Mouse (Mus musculus): Measurements from ENCODE around the gene Ces1h. TPM values are rescaled to one million over a fixed set of nuclear protein-coding genes. Genes with fewer than 3 reads are reported as not detected.
A peak's percentile ranks its signal among the peaks of the same experiment; 100 is the strongest.
"Not testable (repeated sequence)": the region's sequence is repeated elsewhere in the genome, so short reads cannot be mapped to it uniquely, and the experiment has no call there.

The Ces1h gene
- not detected in 2 replicates for polyA plus RNA-seq (2015; fragmentation: Nextera tagmentation; extraction: Ambion mirVana)

- H3K9me3 ChIP-seq (replicated peaks; ENCODE audit: low read length), result no peaks in the 10 kb centered on the region
- TF ChIP-seq CTCF (IDR thresholded peaks at IDR 0.05; ENCODE audit: low read depth), result no peak
- H3K36me3 ChIP-seq (ENCODE audit: insufficient read depth, low read length), result no peaks in the 10 kb centered on the region
Measured at GRCm38 (mm10) chr8:93379625-93380024, at the start of gene Ces1h. Gene Ces1h (minus strand): TSS chr8:93379725.

GRCm38 (mm10) chr8:93427195-93427594 lies 47.7 kb upstream of the Ces1h start:
- H3K4me3 ChIP-seq (replicated peaks; ENCODE audit: low read depth, low read length), result no peak overlapping the region
- H3K4me2 ChIP-seq (ENCODE audit: low read length), result no peak overlapping the region
- no peak overlapping the region for H3K9ac ChIP-seq (ENCODE audit: low read depth, low read length)
- no peak for ATAC-seq (replicated peaks; ENCODE audit: low FRiP score, low read depth)
- no peaks in the 10 kb centered on the region for H3K4me1 ChIP-seq (replicated peaks; ENCODE audit: insufficient read depth, low read length)
- no peaks in the 10 kb centered on the region for H3K36me3 ChIP-seq (ENCODE audit: insufficient read depth, low read length)
- no peak overlapping the region for H3K27ac ChIP-seq
- DNase-seq (ENCODE audit: low spot score), result no peak
- 83% methylated on average over 16 of the region's 16 CpGs for WGBS
- no peaks in the 10 kb centered on the region for H3K27me3 ChIP-seq (ENCODE audit: insufficient read depth, low read length)
- TF ChIP-seq CTCF (IDR thresholded peaks at IDR 0.05; ENCODE audit: low read depth), result no peak
- no peaks in the 10 kb centered on the region for H3K9me3 ChIP-seq (replicated peaks; ENCODE audit: low read length)

More at GRCm38 (mm10) chr8:93379625-93380024, at the start of gene Ces1h:
- no peak within 1 kb of the TSS for H3K4me3 ChIP-seq (replicated peaks; ENCODE audit: low read depth, low read length)
- no peak within 1 kb of the TSS for H3K27ac ChIP-seq
- no peaks in the 10 kb centered on the region for H3K27me3 ChIP-seq (ENCODE audit: insufficient read depth, low read length)
- H3K9ac ChIP-seq (ENCODE audit: low read depth, low read length), result no peak within 1 kb of the TSS
- H3K4me1 ChIP-seq (replicated peaks; ENCODE audit: insufficient read depth, low read length), result no peaks in the 10 kb centered on the region
- ATAC-seq (replicated peaks; ENCODE audit: low FRiP score, low read depth) (no peak), DNase-seq (ENCODE audit: low spot score) (no peak)
- H3K4me2 ChIP-seq (ENCODE audit: low read length), result no peak within 1 kb of the TSS
- WGBS, result 93% methylated on average over 4 of the region's 4 CpGs

- Histone ChIP-seq H3K4me2 (ENCODE audit: low read length) (no peak overlapping the region), H3K4me3 (replicated peaks; ENCODE audit: low read depth, low read length) (no peak overlapping the region), H3K27ac (no peak overlapping the region), H3K9me3 (replicated peaks; ENCODE audit: low read length) (no peaks in the 10 kb centered on the region), H3K4me1 (replicated peaks; ENCODE audit: insufficient read depth, low read length) (no peaks in the 10 kb centered on the region), H3K36me3 (ENCODE audit: insufficient read depth, low read length) (no peaks in the 10 kb centered on the region), H3K27me3 (ENCODE audit: insufficient read depth, low read length) (no peaks in the 10 kb centered on the region), H3K9ac (ENCODE audit: low read depth, low read length) (no peak overlapping the region)
- DNase-seq (ENCODE audit: low spot score) (no peak), ATAC-seq (replicated peaks; ENCODE audit: low FRiP score, low read depth) (no peak)
- TF ChIP-seq CTCF (IDR thresholded peaks at IDR 0.05; ENCODE audit: low read depth), result no peak
- WGBS, result 71% methylated on average over 4 of the region's 4 CpGs
Measured at GRCm38 (mm10) chr8:93415387-93415786, 35.9 kb upstream of the Ces1h start.

GRCm38 (mm10) chr8:93408830-93409229 lies 29.3 kb upstream of the Ces1h start:
- H3K27me3 ChIP-seq (ENCODE audit: insufficient read depth, low read length), result no peaks in the 10 kb centered on the region
- H3K27ac ChIP-seq, result no peak overlapping the region
- no peaks in the 10 kb centered on the region for H3K36me3 ChIP-seq (ENCODE audit: insufficient read depth, low read length)
- no peaks in the 10 kb centered on the region for H3K4me1 ChIP-seq (replicated peaks; ENCODE audit: insufficient read depth, low read length)
- H3K9me3 ChIP-seq (replicated peaks; ENCODE audit: low read length), result no peaks in the 10 kb centered on the region
- ATAC-seq (replicated peaks; ENCODE audit: low FRiP score, low read depth) (no peak), DNase-seq (ENCODE audit: low spot score) (no peak)
- H3K9ac ChIP-seq (ENCODE audit: low read depth, low read length), result no peak overlapping the region
- no peak overlapping the region for H3K4me3 ChIP-seq (replicated peaks; ENCODE audit: low read depth, low read length)
- WGBS, result 76% methylated on average over 2 of the region's 2 CpGs
- no peak for TF ChIP-seq CTCF (IDR thresholded peaks at IDR 0.05; ENCODE audit: low read depth)
- H3K4me2 ChIP-seq (ENCODE audit: low read length), result no peak overlapping the region

GRCm38 (mm10) chr8:93399698-93400097 lies 20.2 kb upstream of the Ces1h start:
- DNase-seq (ENCODE audit: low spot score), result no peak
- 69% methylated on average over 2 of the region's 2 CpGs for WGBS

GRCm38 (mm10) chr8:93398044-93398443 lies 18.5 kb upstream of the Ces1h start:
- no peaks in the 10 kb centered on the region for H3K9me3 ChIP-seq (replicated peaks; ENCODE audit: low read length)
- no peaks in the 10 kb centered on the region for H3K36me3 ChIP-seq (ENCODE audit: insufficient read depth, low read length)
- no peak overlapping the region for H3K27ac ChIP-seq
- peak; percentile 72 for TF ChIP-seq CTCF (IDR thresholded peaks at IDR 0.05; ENCODE audit: low read depth)
- no peaks in the 10 kb centered on the region for H3K4me1 ChIP-seq (replicated peaks; ENCODE audit: insufficient read depth, low read length)
- ATAC-seq (replicated peaks; ENCODE audit: low FRiP score, low read depth) (no peak), DNase-seq (ENCODE audit: low spot score) (peak; percentile 57)
- WGBS, result 39% methylated on average over 1 of the region's 1 CpGs
- H3K27me3 ChIP-seq (ENCODE audit: insufficient read depth, low read length), result no peaks in the 10 kb centered on the region
- no peak overlapping the region for H3K4me3 ChIP-seq (replicated peaks; ENCODE audit: low read depth, low read length)
- no peak overlapping the region for H3K9ac ChIP-seq (ENCODE audit: low read depth, low read length)
- no peak overlapping the region for H3K4me2 ChIP-seq (ENCODE audit: low read length)

More at GRCm38 (mm10) chr8:93399698-93400097, 20.2 kb upstream of the Ces1h start:
- Histone ChIP-seq H3K27ac (no peak overlapping the region), H3K9me3 (replicated peaks; ENCODE audit: low read length) (no peaks in the 10 kb centered on the region), H3K9ac (ENCODE audit: low read depth, low read length) (no peak overlapping the region), H3K27me3 (ENCODE audit: insufficient read depth, low read length) (no peaks in the 10 kb centered on the region), H3K36me3 (ENCODE audit: insufficient read depth, low read length) (no peaks in the 10 kb centered on the region), H3K4me2 (ENCODE audit: low read length) (no peak overlapping the region), H3K4me1 (replicated peaks; ENCODE audit: insufficient read depth, low read length) (no peaks in the 10 kb centered on the region), H3K4me3 (replicated peaks; ENCODE audit: low read depth, low read length) (no peak overlapping the region)
- TF ChIP-seq CTCF (IDR thresholded peaks at IDR 0.05; ENCODE audit: low read depth), result no peak
- no peak for ATAC-seq (replicated peaks; ENCODE audit: low FRiP score, low read depth)

GRCm38 (mm10) chr8:93394079-93394619 lies 14.6 kb upstream of the Ces1h start:
- H3K4me2 ChIP-seq (ENCODE audit: low read length); H3K27me3 ChIP-seq (ENCODE audit: insufficient read depth, low read length); H3K4me3 ChIP-seq (replicated peaks; ENCODE audit: low read depth, low read length); H3K27ac ChIP-seq; H3K4me1 ChIP-seq (replicated peaks; ENCODE audit: insufficient read depth, low read length); ATAC-seq (replicated peaks; ENCODE audit: low FRiP score, low read depth); H3K9me3 ChIP-seq (replicated peaks; ENCODE audit: low read length); H3K36me3 ChIP-seq (ENCODE audit: insufficient read depth, low read length); H3K9ac ChIP-seq (ENCODE audit: low read depth, low read length): not testable (repeated sequence)
- 27% methylated on average over 8 of the region's 8 CpGs for WGBS
- peak; percentile 34 for DNase-seq (ENCODE audit: low spot score)

Measured in kidney, postnatal 0 days (tissue).